Mouse (Mus musculus) kidney, adult 2 months (tissue): ENCODE data around the gene Nutm2. TPM values are rescaled to one million over a fixed set of nuclear protein-coding genes. Genes with fewer than 3 reads are reported as not detected.
"Not testable (repeated sequence)": the region's sequence is repeated elsewhere in the genome, so short reads cannot be mapped to it uniquely, and the experiment has no call there.

Experiments
- DNase-seq: peaks from one replicate; pipeline ENCODE4 v3.0.0; 2021
- H3K27ac ChIP-seq: fragments of 200-500 bp; 2 replicates; pipeline ENCODE4 v1.5.1; 2012; ENCODE audit warnings: low read depth, low read length, control low read depth, inconsistent platforms; ENCODE audit not compliant: insufficient read depth
- H3K27me3 ChIP-seq: fragments of 200-500 bp; replicated peaks from 2 replicates; pipeline ENCODE4 v1.6.1; 2012; ENCODE audit warnings: mild to moderate bottlenecking, moderate library complexity, low read length, inconsistent platforms; ENCODE audit not compliant: control insufficient read depth, insufficient read depth
- H3K36me3 ChIP-seq: fragments of 200-500 bp; 2 replicates; pipeline ENCODE4 v1.6.1; 2012; ENCODE audit warnings: mild to moderate bottlenecking, moderate library complexity, low read length, inconsistent platforms; ENCODE audit not compliant: control insufficient read depth, insufficient read depth
- H3K4me1 ChIP-seq: fragments of 200-500 bp; 2 replicates; pipeline ENCODE4 v1.6.1; 2011; ENCODE audit warnings: low read length; ENCODE audit not compliant: control insufficient read depth, insufficient read depth
- H3K4me3 ChIP-seq: fragments of 200-500 bp; 2 replicates; pipeline ENCODE4 v1.5.1; 2011; ENCODE audit warnings: mild to moderate bottlenecking, low read depth, low read length, control low read depth; ENCODE audit not compliant: insufficient read depth
- CTCF ChIP-seq: fragments of 200-500 bp; conservative IDR thresholded peaks from 2 replicates; pipeline ENCODE4 v1.5.1; 2011; ENCODE audit warnings: low read depth, mild to moderate bottlenecking, control low read depth, low read length, moderate library complexity, mixed read lengths; ENCODE audit not compliant: insufficient read depth, insufficient read length
- POLR2A ChIP-seq: fragments of 200-500 bp; IDR thresholded peaks from one replicate; pipeline ENCODE4 v1.6.1; 2011; ENCODE audit warnings: low read depth, low read length, control low read depth
- WGBS: fragments of 180-500 bp; shearing (Covaris S2); methylation state at CpG from one replicate; pipeline ENCODE4 v1.1.7; 2018; 5-methylcytosine and 5-hydroxymethylcytosine counted together
- polyA plus RNA-seq: library from polyadenylated mRNA; depleted of rRNA; stranded (reverse); fragments of >200 nt; gene quantifications from 2 replicates; pipeline ENCODE4 v1.2.3, GENCODE M21; 2012; rRNA removed

Gene Nutm2
- polyA plus RNA-seq, 1 experiment, result not detected

DNA sequence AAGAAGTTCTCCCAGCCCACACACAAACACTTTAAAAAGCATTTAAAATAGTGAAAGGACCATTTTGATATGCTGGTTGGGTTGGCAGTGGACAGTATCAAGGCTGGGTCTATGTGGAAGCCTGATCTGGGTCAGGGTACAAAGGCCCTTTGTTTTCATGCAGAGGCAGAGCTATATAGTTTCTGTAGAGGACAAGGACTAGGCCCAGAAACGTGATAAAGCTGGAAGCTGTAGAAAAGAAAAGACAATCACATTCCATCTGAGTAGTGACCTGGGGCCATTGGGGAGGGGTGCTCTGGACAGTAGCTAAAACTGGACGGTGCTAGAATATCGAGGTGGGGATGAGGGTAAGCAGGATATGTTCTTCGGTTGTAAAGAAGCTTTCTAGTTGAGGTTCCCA lies 21.8 kb upstream of the Nutm2 start:
- no peak for TF ChIP-seq POLR2A
- TF ChIP-seq CTCF, result no peak
- 60% methylated on average over 4 of the region's 4 CpGs for WGBS

DNA sequence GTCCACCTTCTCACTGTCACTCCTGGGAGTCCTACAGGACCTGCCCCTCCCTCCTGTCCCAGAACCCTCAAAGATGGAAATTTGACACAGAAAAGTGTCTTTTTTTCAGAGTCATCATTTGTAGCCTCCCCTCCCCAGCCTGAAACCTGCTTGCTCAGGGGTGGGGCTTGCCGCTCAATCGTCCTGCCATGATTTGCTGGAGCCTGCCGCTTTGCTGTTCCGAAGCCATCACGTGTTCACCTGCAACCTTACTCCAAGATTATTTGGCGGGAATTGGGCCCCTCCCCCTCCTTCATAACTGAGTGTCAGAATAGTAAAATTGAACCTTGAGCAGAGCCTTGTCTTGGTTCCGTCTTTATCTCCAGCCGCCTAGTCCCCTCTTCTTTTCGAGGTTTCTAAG lies 14.8 kb upstream of the Nutm2 start:
- H3K27me3 ChIP-seq, H3K27ac ChIP-seq, H3K4me1 ChIP-seq, H3K36me3 ChIP-seq, H3K4me3 ChIP-seq: not testable (repeated sequence)
- WGBS, result 75% methylated on average over 9 of the region's 9 CpGs
- DNase-seq, result peak; percentile 7

More for the DNA sequence above, 21.8 kb upstream of the Nutm2 start:
- Histone ChIP-seq H3K36me3 (no peaks in the 10 kb centered on the region), H3K4me3 (no peak overlapping the region), H3K27me3 (no peaks in the 10 kb centered on the region), H3K4me1 (no peaks in the 10 kb centered on the region), H3K27ac (no peak overlapping the region)
- no peak for DNase-seq

DNA sequence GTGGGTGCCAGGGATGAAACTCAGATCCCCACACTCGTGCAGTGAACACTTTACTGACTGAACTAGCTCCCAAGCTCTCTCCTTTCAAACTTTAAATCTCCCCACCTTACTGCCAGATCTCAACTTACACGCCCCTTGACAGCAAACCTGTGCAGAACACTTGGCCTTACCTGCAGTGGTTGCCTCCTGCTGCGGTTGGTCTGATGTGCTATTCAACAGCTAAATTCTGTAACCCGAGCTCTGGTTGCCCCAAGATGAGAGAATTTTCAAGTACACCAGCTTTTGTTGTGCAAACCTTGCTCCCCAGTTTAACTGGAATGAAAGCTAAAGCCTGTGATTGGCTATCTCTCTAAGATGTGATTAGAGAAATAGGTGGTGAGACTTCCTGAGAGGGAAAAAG lies 13.7 kb upstream of the Nutm2 start:
- no peak overlapping the region for H3K27ac ChIP-seq
- H3K4me3 ChIP-seq, result no peak overlapping the region
- 43% methylated on average over 4 of the region's 4 CpGs for WGBS
- no peak for TF ChIP-seq POLR2A
- TF ChIP-seq CTCF, result no peak
- DNase-seq, result no peak
- no peaks in the 10 kb centered on the region for H3K27me3 ChIP-seq
- no peaks in the 10 kb centered on the region for H3K4me1 ChIP-seq
- no peaks in the 10 kb centered on the region for H3K36me3 ChIP-seq

DNA sequence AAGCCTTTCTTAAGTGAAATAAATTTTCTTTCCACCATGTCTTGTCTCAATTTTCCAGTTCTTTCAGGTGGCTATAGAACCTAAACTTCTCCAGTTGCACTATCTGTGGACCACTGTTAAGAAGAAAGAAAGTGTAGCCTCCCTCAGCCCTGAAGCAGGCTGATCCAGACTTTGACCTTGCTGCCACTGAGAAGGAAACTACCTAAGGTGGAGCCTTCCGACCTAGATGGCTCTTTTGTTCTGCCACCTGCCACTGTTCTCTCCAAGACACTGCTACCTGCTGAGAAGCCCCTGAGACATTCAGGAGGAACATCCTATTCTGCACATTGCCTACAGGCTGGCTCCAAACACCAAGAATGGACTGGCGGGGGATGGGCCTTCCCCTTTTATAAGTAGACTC lies 6.7 kb upstream of the Nutm2 start:
- 69% methylated on average over 2 of the region's 2 CpGs for WGBS
- not testable (repeated sequence) for H3K4me1 ChIP-seq, DNase-seq, H3K27ac ChIP-seq, H3K4me3 ChIP-seq, H3K36me3 ChIP-seq, H3K27me3 ChIP-seq

DNA sequence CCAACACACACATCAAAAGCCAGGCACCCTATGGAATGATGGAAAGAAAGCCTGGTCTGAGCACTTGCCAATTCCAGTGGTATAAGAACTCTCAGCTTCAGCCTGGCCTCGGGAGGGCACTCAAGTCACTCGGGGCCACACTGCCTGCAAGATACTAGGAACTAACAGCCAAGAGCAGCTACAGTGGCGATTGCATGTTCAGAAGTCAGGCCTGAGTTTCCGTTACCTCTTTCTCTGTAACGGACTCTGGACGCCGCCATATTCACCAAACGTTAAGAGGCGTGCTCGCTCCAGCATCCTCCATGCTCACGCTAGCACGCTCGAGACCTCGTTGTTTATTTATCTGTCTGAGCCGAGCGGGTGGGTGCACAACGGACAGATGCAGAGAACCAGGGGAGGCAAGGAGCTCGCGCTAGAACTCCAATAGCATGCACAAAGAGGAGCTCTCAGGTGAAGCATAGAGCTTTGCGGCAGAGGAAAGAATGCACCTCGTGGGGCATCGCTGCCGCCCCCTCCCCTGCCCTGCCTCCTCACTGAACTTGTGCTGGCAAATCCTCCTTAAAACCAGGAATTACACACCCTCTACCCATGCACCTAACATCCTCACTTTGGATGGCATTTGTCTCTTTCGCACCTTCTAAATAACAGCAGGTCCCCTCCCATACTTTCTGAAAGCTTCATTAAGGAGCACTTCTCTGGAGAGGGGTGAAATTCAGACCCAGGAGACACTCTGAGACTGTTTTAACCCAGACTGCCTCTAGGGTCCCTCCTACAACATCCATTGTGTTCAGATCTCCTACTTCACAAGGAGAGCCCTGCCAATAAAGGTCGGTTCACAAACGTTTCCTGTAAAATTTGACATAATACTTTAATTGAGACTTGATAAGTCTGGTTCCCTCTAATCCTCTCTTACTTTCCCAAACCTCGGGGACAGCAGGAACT lies 2.2 kb upstream of the Nutm2 start:
- no peak for TF ChIP-seq CTCF
- TF ChIP-seq POLR2A, result no peak
- H3K27me3 ChIP-seq, result no peaks in the 10 kb centered on the region
- H3K36me3 ChIP-seq, result no peaks in the 10 kb centered on the region
- WGBS, result 27% methylated on average over 27 of the region's 27 CpGs
- no peaks in the 10 kb centered on the region for H3K4me1 ChIP-seq
- no peak overlapping the region for H3K27ac ChIP-seq
- peak; percentile 16 for DNase-seq
- no peak overlapping the region; the same call in 1 of the 2 replicates for H3K4me3 ChIP-seq

DNA sequence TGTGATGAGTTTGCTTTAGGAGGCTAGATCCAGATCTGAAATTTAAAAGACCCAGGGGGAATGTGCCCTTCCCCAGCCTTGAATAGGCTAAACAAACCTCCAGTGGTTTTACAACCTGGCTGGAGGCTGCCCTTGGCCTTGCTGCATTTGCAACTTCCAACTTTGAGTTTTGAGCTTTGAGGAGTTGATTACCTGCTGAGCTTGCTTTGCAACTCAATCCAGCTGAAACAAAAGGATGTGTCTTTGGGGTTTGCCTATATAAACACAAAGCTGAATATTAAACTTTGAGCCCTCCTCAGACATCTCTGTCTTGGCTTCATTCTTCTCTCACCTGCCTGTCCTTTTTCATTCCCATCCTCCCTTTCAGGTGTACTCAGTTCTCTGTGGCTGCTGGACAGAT lies 21.4 kb downstream of the Nutm2 start:
- not testable (repeated sequence) for H3K27ac ChIP-seq, H3K4me3 ChIP-seq, DNase-seq, H3K27me3 ChIP-seq, H3K4me1 ChIP-seq, H3K36me3 ChIP-seq

DNA sequence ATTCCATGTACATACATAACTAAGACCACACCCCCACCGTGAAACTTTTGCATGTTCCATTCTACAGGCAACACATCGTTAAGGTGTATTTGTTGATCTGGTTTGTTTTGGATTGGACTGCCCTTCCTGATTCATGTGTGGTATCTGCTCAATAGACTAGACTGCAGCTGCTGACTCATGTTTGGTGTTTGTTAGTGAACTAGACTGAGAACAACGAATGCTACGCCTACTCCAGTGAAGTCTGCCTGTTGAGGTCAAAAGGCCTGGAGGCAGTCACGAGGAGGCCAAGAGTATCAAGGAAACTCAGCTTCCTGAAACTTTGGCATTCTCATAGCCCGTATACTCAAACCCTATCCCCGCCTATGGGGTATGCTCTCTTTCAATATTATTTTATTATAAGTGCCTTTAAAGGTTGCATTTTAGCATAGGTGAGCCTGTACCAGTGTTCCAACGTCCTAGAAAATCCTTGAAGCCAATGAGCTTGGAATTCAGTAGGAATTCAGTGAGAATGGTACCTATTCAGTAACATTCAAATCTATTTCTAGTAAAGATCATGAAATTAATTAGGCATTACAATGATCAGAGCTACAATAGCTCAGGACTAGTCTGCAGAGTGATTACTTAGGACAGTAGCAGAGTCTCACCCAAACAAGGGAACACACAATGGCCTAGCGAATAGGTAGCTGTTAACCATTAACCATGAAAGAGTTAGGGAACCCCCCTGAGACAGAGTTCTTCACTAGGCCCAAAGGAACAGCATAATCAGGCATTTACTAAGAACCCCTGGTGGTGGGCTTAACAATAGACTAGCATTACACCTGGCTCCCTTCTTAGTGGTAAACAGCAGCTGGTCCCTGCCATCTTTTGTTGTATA lies 43.6 kb downstream of the Nutm2 start:
- DNase-seq, result peak; percentile 63
- H3K36me3 ChIP-seq, H3K27me3 ChIP-seq, H3K27ac ChIP-seq, H3K4me1 ChIP-seq, H3K4me3 ChIP-seq: not testable (repeated sequence)
- WGBS, result 68% methylated on average over 9 of the region's 9 CpGs

Other genes with a start within 250 kb of the Nutm2 start
- 2.1 TPM in 2 replicates for gene Gm906, start 217.0 kb upstream of the Nutm2 start, polyA plus RNA-seq
- 18.1 and 23.0 TPM in 2 replicates for gene Fbxw17, start 49.4 kb upstream of the Nutm2 start, polyA plus RNA-seq
- not detected in 2 replicates for gene Gm47429, start 23.4 kb upstream of the Nutm2 start, polyA plus RNA-seq
- gene Gm904, start 175.9 kb downstream of the Nutm2 start, polyA plus RNA-seq, result not detected in 2 replicates
- 0.03 TPM in 1 of 2 replicates, not detected in the other for gene Gm8765, start 231.0 kb downstream of the Nutm2 start, polyA plus RNA-seq